Comparison of ENCODE assay signal across 8 mouse cellular contexts in the genomic region with DNA sequence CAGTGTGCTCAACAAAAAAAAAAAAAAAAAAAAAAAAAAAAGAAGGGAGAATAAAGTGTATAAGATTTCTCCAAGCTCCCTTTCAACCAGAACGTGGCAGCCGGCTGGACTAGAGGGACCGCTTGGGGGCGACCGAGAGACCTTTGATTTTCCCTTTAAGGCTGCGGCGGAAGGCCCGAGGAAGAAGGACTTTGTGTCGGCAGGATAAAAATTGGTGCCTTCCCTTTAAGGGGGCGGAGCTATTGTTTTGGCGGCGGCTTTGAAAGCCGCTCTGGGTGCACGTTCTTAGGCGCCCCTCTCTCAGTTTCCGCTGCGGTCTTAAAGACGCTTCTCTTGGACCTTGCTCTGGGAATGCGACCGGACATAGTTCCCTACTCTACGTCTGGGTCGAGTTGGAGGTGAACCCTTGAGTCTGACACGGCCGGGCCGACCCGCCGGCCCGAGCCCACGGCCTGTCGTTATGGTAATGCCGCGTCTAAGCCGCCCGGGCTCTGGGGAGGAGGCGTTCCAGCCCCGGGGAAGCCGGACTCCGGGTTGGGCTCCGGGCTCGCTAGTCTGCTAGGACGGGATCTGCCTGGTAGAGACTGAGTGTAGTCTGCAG. TPM values are rescaled to one million over a fixed set of nuclear protein-coding genes. Genes with fewer than 3 reads are reported as not detected.
DNase-seq lines count a peak whose midpoint lies in the region; ATAC-seq and TF ChIP-seq lines count a peak whose summit lies in the region.

Gene BC030867 (plus strand): TSS at position 253 of the 601 bp plus-strand sequence.

- WGBS in forebrain, embryonic 11.5 days: under 1% methylated on average over 41 of the region's 41 CpGs
- under 1% methylated on average over 41 of the region's 41 CpGs for WGBS in heart, embryonic 16.5 days
- WGBS in liver, embryonic 14.5 days (ENCODE audit: insufficient replicate concordance): under 1% methylated on average over 41 of the region's 41 CpGs
- WGBS in stomach, embryonic 15.5 days: 0% methylated on average over 41 of the region's 41 CpGs

- peak; percentile 99 for DNase-seq in c-Kit-positive CD71-positive TER-119-negative erythroid progenitor cells, embryonic 14.5 days (ENCODE audit: low read depth)
- DNase-seq in forebrain, embryonic 11.5 days (ENCODE audit: low spot score): peak; percentile 97
- DNase-seq in kidney, postnatal 25 days: peak; percentile 92 to 98
- DNase-seq in liver, embryonic 14.5 days (ENCODE audit: low read depth in 3 of 3, low spot score in 3 of 3): peak; percentile 94 to 95 (median 95)
- DNase-seq in neural tube, embryonic 10.5 days (ENCODE audit: extremely low spot score, low spot score): peak; percentile 99

- H3K36me3 ChIP-seq in E14TG2a.4 (ENCODE audit: insufficient read depth, low read length): peaks cover 34% of the 10 kb centered on the region
- peaks cover 2% of the 10 kb centered on the region; the same call in 1 of the 2 replicates for H3K36me3 ChIP-seq in forebrain, embryonic 11.5 days (ENCODE audit: control insufficient read depth, insufficient read depth, low read length)
- 0 out of 2 replicates have a peak, but pooled peaks cover 3% of the 10 kb centered on the region for H3K36me3 ChIP-seq in heart, embryonic 16.5 days (ENCODE audit: control insufficient read depth, insufficient read depth)
- H3K36me3 ChIP-seq in liver, embryonic 14.5 days (replicated peaks; ENCODE audit: control insufficient read depth, insufficient read depth, low read depth): peaks cover 10% of the 10 kb centered on the region
- no peaks in the 10 kb centered on the region for H3K36me3 ChIP-seq in stomach, embryonic 15.5 days

- peak within 1 kb of the TSS; percentile 69 for H3K4me2 ChIP-seq in forebrain, embryonic 11.5 days (ENCODE audit: low read depth, low read length, severe bottlenecking)
- H3K4me2 ChIP-seq in heart, embryonic 16.5 days (ENCODE audit: low read depth, low read length): peak within 1 kb of the TSS; percentile 99
- peak within 1 kb of the TSS; percentile 73 for H3K4me2 ChIP-seq in liver, embryonic 14.5 days (ENCODE audit: low read depth)
- H3K4me2 ChIP-seq in stomach, embryonic 15.5 days: peak within 1 kb of the TSS; percentile 95

- peak within 1 kb of the TSS; percentile 32; the same call in 1 of the 2 replicates for H3K27ac ChIP-seq in forebrain, embryonic 11.5 days (ENCODE audit: low read depth, low read length)
- peak within 1 kb of the TSS; percentile 57 for H3K27ac ChIP-seq in heart, embryonic 16.5 days (ENCODE audit: low read length)
- peak within 1 kb of the TSS; percentile 30; the same call in 1 of the 2 replicates for H3K27ac ChIP-seq in liver, embryonic 14.5 days
- peak within 1 kb of the TSS; percentile 68 for H3K27ac ChIP-seq in stomach, embryonic 15.5 days

- peak within 1 kb of the TSS; percentile 98 for H3K4me3 ChIP-seq in E14TG2a.4 (replicated peaks; ENCODE audit: low read length)
- H3K4me3 ChIP-seq in forebrain, embryonic 11.5 days (ENCODE audit: low read depth, low read length): peak within 1 kb of the TSS; percentile 69
- peak within 1 kb of the TSS; percentile 90 for H3K4me3 ChIP-seq in heart, embryonic 16.5 days (ENCODE audit: low read length)
- peak within 1 kb of the TSS; percentile 69 to 89 for H3K4me3 ChIP-seq in liver, embryonic 14.5 days (ENCODE audit: insufficient read depth in 1 of 2, low read depth in 2 of 2, low read length in 2 of 2)
- peak within 1 kb of the TSS; percentile 77 for H3K4me3 ChIP-seq in stomach, embryonic 15.5 days (replicated peaks)

- peak; percentile 83 for TF ChIP-seq CTCF in E14TG2a.4 (conservative IDR thresholded peaks at IDR 0.05; ENCODE audit: low read length)
- TF ChIP-seq CTCF in liver, embryonic 14.5 days (IDR thresholded peaks at IDR 0.05; ENCODE audit: low read depth): peak; percentile 90

- peaks cover 69% of the 10 kb centered on the region for H3K4me1 ChIP-seq in E14TG2a.4 (replicated peaks; ENCODE audit: low read depth, low read length)
- H3K4me1 ChIP-seq in forebrain, embryonic 11.5 days (replicated peaks; ENCODE audit: control insufficient read depth, insufficient read depth, low read length): peaks cover 16% of the 10 kb centered on the region; the same call in 1 of the 2 replicates
- H3K4me1 ChIP-seq in heart, embryonic 16.5 days (ENCODE audit: control insufficient read depth, insufficient read depth, low read length): peaks cover 22% of the 10 kb centered on the region
- peaks cover 5 to 10% of the 10 kb centered on the region in 2 experiments for H3K4me1 ChIP-seq in liver, embryonic 14.5 days (replicated peaks; ENCODE audit: control insufficient read depth in 2 of 2, insufficient read depth in 2 of 2, low read length in 1 of 2)
- H3K4me1 ChIP-seq in stomach, embryonic 15.5 days: peaks cover 29% of the 10 kb centered on the region

- ATAC-seq in forebrain, embryonic 11.5 days (replicated peaks; ENCODE audit: low FRiP score): peak; percentile 61
- peak; percentile 33; the same call in 1 of the 2 replicates for ATAC-seq in heart, embryonic 16.5 days (replicated peaks; ENCODE audit: extremely low read depth, insufficient read depth, low FRiP score)
- ATAC-seq in liver, embryonic 14.5 days (ENCODE audit: insufficient read depth): peak; percentile 82
- ATAC-seq in stomach, embryonic 15.5 days (ENCODE audit: insufficient read depth, low FRiP score, low read depth): peak; percentile 57

- H3K27me3 ChIP-seq in E14TG2a.4 (ENCODE audit: insufficient read depth, low read length): peaks cover 18% of the 10 kb centered on the region
- H3K27me3 ChIP-seq in forebrain, embryonic 11.5 days (ENCODE audit: control insufficient read depth, insufficient read depth, low read length): no peaks in the 10 kb centered on the region
- no peaks in the 10 kb centered on the region for H3K27me3 ChIP-seq in heart, embryonic 16.5 days (ENCODE audit: control insufficient read depth, insufficient read depth, low read length)
- H3K27me3 ChIP-seq in liver, embryonic 14.5 days (ENCODE audit: control insufficient read depth, insufficient read depth, low read length): peaks cover 10% of the 10 kb centered on the region
- no peaks in the 10 kb centered on the region for H3K27me3 ChIP-seq in stomach, embryonic 15.5 days (replicated peaks)

- 0 out of 2 replicates have a peak, but pooled peaks have one; percentile 47 for TF ChIP-seq EP300 in liver, embryonic 14.5 days (IDR thresholded peaks at IDR 0.05; ENCODE audit: low read depth)

- peak within 1 kb of the TSS; percentile 70 for H3K9ac ChIP-seq in forebrain, embryonic 11.5 days (ENCODE audit: low read length)
- H3K9ac ChIP-seq in heart, embryonic 16.5 days (ENCODE audit: low read length): peak within 1 kb of the TSS; percentile 86
- peak within 1 kb of the TSS; percentile 62 for H3K9ac ChIP-seq in liver, embryonic 14.5 days (replicated peaks)
- H3K9ac ChIP-seq in stomach, embryonic 15.5 days: peak within 1 kb of the TSS; percentile 44

- no peaks in the 10 kb centered on the region for H3K9me3 ChIP-seq in E14TG2a.4 (ENCODE audit: low read length)
- no peaks in the 10 kb centered on the region for H3K9me3 ChIP-seq in forebrain, embryonic 11.5 days (ENCODE audit: control insufficient read depth, low read length)
- H3K9me3 ChIP-seq in heart, embryonic 16.5 days (replicated peaks; ENCODE audit: control insufficient read depth, low read length): no peaks in the 10 kb centered on the region
- H3K9me3 ChIP-seq in liver, embryonic 14.5 days (ENCODE audit: control insufficient read depth, low read length): no peaks in the 10 kb centered on the region
- no peaks in the 10 kb centered on the region for H3K9me3 ChIP-seq in stomach, embryonic 15.5 days

RNA-seq across cellular contexts. Expression of gene BC030867, which starts in this region (rescaled TPM):
- 23.5 and 26.6 TPM in 2 replicates for polyA plus RNA-seq in forebrain, embryonic 11.5 days (2014; fragmentation: Nextera tagmentation; extraction: Ambion mirVana)
- 11.8 and 12.3 TPM in 2 replicates for polyA plus RNA-seq in heart, embryonic 16.5 days (2015; fragmentation: Nextera tagmentation; extraction: Ambion mirVana)
- 10.9 and 11.3 TPM in 2 replicates for polyA plus RNA-seq in liver, embryonic 14.5 days (2012; rRNA removed)
- polyA plus RNA-seq in liver, embryonic 14.5 days (2014; fragmentation: Nextera tagmentation; extraction: Ambion mirVana): 10.8 and 13.2 TPM in 2 replicates
- polyA plus RNA-seq in stomach, embryonic 15.5 days (2015; fragmentation: Nextera tagmentation; extraction: Ambion mirVana): 11.4 and 11.7 TPM in 2 replicates

Comparison
In these comparisons a context has a peak if more than half of its experiments do, and no peak if none do; other contexts are left out.
1. Peak in every context shown above with its lines: DNase-seq, ATAC-seq, H3K4me3 ChIP-seq and H3K27ac ChIP-seq.